Mouse (Mus musculus): ENCODE measurements around the gene Tmem8b.

The Tmem8b gene

DNA sequence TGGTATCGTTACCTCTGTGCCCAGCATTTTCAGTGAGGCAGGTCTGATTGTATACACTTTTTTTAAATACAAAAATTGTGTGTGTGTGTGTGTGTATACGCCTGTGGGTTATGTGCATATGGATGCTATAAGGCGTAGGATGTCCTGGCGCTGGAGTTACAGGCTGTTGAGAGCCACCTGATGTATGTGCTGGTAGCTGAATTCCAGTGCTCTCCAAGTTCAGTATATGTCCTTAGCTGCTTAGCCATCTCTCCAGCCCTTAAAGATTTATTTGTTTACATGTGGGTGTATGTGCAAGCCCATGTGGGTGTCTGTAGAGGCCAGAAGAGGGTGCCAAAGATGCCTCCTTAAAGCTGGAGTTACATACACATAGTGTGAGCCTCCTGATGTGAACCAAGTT is 11.6 kb upstream of the Tmem8b start:
- DNase-seq = no peak

DNA sequence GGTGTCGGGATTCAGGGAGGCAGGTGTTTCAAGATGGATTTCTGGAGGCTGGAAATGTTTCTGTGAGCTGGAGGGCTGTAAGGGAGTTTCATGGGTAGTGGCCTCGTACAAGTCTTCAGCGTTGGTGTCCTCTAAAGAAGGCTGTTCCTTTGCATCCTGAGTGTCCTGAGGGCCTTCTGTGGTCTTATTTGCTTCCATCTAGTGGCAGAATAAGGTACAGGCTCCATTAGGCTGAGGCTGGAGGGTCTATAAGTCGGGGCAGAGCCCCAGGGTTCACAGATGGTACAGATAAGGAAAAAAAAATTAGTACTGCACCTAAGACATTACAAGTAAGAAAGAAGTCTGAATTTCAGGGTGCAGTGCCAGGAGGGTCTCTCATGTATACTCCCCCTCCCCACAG is 2.4 kb upstream of the Tmem8b start:
- peak in 1 of 2 experiments; percentile 50 for DNase-seq

DNA sequence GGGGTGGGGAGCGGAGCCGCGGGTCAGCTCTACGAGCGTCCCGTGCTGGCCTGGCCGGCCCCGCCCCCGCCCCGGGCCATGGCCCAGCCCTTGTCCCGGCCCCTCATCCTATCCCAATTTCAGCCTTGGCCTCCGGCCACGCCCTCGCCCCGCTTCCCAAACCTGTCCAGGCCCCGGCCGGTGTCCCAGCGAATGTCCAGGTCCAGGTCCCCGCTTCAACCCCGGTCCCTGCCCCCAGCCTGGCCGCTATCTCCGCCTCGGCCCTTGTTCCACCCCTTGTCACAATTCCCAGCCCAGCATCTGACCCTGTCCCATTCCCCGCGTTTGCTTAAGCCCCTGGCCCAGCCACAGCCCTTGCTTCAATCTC is 640 bp downstream of the Tmem8b start:
- DNase-seq = peak in 1 of 2 experiments; percentile 76

DNA sequence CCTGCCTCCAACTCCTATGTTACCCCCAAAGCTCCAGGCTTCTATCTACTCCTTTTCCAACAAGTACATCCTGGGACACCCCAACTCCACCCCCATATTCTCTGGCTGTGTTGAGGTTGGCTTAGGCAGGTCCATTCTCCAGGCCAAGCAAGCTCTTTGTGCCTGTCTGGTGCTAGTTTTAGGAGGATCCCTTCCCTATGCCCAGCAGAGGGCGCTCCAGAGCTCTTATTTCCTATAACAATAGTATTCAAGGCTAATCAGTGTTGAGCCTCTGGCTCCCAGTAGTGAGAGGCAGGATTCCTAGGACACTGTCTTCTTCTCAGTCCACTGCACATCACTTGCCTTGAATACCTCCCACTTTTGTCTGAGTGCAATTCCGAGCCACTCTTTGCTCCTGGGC is 3.3 kb downstream of the Tmem8b start:
- DNase-seq = peak; percentile 95 to 98

DNA sequence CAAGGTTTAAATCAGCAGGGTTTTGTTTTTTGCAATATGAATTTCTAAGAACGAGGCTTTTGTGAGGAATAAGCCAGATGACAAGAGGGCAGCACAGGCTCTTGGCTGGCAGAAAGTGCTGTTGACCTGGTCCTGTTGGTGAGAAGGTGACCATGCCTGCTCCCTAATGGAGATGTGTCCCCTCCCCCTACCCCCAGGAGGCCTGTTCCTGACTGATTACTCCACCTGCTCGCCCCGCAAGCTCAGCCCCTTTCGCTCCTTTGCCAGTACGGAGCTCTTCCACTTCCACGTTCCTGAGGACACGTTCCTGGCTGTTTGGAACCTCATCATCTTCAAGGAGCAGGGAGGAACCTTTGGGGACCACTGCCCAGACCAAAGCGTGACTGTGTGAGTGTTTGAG is 4.9 kb downstream of the Tmem8b start:
- DNase-seq = no peak

DNA sequence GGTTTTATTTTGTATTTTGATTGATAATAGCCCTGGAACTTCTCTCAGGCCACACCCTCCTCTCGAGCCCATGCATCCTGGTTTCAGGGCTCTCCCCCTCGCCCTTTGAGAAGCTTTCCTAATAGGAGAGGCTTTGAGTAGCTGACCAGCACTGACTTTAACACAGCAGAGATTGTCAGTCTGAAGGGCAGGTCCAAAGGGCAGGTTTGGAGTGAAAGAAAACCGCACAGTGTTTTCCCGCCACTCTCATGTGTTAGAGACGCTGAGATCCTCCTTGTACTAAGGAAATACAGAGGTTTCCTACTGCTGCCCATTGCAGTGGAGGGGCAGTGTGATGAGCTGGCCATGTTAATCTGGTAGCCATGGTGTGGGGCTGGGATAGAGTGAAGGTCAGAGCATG is 6.2 kb downstream of the Tmem8b start:
- DNase-seq = no peak

DNA sequence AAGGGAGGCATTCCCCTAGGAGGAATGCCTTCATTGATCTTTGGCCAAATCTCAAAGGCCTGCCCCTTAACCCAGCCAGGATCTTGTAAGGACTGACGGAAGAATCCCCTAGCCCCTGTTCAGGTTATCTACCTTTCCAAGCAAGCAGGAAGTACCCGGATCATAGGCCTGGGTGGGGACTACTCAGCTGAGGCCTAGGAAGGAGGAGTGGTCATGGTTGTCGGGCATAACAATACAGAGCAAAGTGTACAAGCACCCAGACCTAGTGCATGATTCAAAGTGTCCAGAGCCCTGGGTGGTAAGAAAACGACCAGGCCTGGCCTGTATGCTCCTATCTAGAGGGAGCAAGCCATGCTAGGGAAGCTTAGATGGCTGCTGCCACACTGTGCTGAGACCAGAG is 6.8 kb downstream of the Tmem8b start:
- no peak for DNase-seq

DNA sequence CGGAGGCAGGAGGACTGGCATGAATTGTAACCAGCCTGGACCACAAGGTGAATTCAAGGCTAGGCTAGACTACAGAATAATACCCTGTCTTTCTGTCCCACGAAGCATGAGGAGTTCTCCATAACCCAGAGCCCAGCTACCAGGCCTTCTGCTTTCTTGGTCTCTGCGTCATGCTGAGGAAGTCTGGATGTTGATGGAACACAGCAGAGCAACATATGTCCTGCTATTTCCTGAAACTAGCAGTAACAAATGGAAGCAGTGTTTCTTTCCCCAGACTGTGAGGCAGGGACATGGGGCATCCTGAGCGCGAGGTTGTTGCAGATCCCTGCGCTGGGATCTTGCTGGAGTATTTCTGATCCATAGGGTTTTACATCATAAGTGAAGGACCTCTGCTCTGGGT is 9.8 kb downstream of the Tmem8b start:
- DNase-seq = no peak

DNA sequence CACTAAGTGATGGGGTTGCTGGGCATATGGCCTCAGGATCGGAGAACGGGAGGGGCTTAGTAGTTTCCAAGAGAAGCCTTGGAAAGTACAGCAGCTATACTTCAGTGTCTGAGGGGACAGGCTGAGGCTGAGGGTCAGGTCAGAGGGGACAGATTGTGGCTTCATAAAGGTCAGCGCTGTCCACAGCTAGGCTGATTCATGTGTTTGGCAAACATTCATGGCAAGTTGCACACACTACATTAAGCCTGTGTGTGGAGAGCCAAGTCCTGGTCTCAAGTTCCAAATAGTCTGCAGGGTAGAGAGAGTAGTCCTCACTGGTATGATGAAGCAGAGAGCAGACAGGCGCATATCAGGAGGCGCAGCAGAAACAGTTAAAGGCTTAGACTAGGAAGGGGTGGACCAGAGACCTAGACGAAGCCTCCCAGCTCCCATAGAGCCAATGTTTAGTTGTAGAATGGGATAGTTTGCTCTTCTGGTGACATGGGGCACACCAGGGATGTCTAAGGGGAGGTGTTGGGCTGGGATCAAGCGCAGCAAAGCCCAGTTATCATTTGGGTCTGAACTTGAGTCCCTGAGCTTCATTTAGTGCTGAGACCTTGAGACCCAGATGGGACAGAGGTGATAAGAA is 10.8 kb downstream of the Tmem8b start:
- no peak for DNase-seq

DNA sequence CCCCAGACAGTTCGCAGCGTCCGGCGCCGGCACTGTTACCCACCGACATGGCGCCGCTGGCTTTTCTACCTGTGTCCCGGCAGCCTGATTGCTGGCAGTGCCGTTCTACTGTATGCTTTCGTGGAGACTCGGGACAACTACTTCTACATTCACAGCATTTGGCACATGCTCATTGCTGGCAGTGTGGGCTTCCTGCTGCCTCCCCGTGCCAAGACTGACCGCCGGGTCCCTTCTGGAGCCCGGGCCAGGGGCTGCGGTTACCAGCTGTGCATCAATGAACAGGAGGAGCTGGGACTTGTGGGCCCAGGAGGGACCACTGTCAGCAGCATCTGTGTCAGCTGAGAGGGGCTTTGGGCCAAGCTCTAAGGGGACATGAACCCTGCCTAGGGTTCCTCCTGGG is 21.2 kb downstream of the Tmem8b start:
- peak; percentile 49 to 52 for DNase-seq

DNA sequence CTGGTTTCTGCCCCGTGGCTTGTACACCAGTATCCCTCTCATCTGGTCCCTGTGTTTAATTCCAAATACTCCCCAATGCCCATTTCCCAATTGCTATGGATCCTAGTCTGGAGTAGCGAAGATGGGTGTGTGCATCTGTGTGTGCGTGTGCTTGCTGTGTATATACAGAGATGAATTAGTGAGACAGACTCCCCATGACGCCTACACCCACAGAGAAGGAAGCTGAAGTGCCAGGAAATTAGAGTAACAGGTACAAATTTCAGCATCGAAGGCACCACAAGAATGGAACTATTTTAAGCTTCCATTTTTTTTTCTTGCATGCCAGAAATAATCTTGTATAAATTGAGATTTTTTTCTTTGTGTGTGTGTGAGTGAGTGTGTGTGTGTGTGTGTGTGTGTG is 22.3 kb downstream of the Tmem8b start:
- DNase-seq = no peak

DNA sequence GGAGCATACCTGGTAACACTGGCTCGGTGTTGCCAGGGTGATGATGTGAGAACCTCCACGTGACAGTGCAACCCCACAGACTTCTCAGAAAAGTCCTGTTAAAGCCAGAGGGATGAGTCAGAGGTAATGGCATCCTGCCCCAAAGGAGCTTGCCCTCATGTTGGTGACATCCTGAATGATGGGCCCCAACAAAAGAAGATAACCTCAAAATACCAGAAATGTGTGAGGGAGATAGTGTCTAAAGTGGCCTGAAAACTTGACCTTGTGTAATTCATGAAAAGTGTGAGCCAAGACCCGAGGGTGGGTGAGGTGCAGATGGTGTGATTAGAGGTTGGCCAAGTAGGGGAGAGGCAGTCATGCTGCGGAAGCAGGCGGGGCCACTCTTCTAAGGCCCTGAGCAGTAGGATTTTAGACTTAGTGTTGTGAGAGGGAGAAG is 25.1 kb downstream of the Tmem8b start:
- DNase-seq = peak in 1 of 2 experiments; percentile 41

DNA sequence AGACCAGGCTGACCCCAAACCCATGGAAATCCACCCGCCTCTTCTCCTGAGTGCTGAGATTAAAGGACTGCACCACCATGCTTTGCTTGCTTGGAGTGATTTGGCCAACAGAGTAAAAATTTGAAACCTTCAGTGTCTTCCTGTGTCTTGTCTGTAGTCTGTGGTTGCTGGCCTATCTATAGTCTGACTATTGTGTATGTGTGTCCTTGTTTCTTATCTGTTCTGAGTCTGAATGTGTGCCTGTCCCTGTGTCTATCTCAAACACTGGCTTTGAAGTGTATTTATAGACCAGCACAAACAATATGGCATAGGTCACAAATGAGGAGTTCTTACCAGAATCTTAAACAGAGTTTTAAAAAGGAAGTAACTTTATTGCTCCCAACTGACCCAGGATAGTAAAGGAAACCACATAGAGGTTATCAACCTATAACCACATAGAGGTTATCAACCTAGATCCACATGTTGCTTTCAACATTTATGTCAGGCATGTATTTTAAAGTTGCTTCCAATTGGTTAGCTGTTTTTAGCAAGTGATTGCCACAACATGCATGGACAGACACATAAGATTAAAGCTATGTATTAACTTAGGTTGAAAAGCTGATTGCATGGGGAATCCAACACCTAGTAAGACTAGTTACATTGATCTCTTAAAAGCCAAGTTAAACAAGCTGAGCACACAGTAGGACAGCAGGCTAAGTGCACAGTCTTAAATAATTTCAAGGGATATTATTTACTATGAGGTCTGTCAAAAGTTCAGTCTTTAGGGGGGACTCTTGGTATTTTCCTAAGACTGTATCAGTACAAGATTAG is 25.9 kb downstream of the Tmem8b start:
- no peak for DNase-seq

DNA sequence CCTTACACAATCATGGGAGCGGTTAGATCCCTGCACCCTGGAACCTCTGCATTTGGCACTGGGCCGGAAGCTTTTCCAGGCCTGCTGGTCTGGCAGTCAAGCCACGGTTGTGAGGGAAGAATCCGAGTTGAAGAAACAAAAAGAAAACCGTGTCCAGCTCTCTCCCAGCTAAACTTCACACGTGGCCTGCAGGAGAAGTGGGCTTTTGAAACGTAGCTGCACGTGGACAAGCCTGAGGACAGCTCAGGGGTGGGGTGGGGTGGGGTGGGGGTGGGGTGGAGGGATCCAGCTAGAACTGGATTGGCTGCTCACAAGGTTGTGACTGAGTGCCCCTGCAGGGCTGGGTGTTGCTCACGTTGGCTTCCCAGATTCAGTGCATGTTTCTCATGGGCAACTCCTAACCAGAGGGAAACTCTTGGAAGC is 26.5 kb downstream of the Tmem8b start:
- DNase-seq = no peak

DNA sequence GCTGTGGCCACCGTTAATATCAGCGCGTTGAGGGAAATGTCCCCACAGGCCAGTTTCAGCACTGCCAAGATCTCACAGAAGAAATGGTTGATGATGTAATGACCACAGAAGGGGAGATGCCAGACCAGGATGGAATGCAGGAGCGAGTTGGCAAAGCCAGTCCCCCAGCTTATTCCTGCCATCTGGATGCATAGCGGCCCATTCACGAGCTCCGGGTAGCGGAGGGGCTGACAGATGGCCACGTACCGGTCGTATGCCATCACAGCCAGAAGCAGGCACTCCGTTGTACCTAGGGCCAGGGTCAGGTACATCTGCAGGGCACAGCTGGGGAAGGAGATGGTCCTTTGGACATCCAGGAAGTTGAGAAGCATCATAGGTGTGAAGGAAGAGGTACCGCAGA is 27.8 kb downstream of the Tmem8b start:
- DNase-seq = peak; percentile 75 to 78

DNA sequence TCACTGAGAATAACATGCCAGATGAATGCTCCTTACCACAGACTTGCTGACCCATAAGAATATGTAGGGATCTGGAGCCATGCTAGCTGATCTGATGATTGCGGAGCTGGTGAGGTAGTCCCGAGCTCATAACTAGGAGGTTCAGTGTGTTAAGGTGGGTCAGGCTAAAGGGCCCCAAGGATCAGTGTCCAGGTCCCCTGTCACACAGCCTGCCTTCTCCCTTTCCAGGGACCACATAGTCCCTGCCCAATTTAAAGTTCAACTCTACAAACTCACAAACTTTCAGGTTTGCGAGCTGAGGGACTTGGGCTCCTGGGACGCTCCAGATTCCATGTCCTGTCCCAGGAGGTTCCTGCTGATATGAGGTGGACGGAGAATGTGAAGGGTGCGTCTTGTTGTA is 31.9 kb downstream of the Tmem8b start, which contains the start of gene Olfr70:
TSS of gene Olfr70 (minus strand) at position 101 of the 400 bp plus-strand sequence.
- no peak for DNase-seq

DNA sequence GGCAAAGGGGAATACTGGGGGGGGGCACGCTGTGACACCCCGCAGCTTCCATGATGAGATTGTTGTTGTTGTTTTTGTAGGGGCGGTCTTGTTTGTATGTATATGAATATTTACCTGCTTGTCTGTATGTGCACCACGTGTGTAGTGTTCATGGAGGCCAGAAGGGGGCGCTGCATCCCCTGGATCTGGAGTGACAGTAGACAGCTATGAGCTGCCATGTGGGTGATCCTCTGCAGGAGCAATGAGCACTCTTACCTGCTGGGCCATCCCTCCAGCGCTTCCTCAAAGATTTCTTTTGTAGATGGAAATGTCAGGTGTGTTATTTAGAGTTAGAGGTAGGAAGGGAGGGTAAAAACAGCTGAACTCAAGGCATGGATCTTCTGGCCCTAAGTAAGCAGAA is 34.7 kb downstream of the Tmem8b start:
- DNase-seq = no peak

DNA sequence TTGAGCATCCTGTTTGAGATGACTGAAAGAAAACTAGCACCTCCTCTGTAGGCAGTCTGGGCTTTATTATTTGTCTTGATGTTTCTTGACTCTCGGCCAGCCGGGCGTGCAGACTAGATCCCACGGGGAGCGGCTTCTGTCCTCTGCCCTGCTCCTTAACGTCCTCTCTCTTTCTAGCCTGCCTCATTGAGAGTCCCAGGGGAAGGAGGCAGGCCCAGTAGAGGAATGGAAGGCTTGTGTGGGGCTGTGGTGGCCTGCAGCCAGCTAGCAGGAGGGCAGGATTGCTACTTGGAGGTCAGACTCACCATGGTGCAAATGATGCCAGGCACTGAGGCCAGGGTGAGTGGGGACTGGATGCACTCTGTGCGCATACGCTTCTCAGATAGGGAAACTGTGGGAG is 35.1 kb downstream of the Tmem8b start:
- DNase-seq = no peak

DNA sequence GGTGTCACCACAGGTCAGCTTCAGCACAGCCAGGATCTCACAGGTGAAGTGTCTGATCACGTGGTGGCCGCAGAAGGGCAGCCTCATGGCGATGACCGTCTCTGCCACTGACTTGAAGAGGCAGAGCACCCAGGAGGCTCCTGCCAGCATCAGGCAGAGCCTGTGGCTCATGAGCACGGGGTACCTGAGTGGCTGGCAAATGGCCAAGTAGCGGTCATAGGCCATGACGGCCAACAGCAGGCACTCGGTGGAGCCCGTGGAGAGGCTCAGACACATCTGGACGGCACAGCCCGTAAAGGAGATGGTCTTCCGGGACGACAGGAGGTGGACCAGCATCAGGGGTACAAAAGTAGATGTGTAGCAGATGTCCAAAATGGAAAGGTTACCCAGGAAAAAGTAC is 37.2 kb downstream of the Tmem8b start:
- no peak for DNase-seq

DNA sequence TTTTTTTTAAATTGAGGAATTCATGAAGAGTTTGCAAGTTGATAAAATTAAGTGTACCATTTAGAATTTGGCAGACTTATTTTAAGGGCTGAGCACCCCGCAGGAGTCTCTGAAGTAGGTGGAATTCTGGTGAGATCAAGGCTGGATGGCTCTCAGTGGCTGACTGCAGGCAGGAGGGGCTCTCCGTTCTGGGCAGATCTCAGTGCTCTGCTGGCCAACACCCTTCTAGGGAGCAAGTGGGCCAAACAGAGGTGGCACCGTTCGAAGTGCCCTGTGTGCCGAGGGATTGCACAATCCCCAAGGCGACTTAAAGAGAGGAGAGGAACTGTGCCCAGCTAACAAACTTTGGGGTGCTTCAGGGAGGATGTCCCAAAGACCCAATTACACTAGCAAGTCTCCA is 41.1 kb downstream of the Tmem8b start, which contains the start of gene Olfr71:
TSS of gene Olfr71 (minus strand) at position 387 of the 400 bp plus-strand sequence.
- no peak for DNase-seq

DNA sequence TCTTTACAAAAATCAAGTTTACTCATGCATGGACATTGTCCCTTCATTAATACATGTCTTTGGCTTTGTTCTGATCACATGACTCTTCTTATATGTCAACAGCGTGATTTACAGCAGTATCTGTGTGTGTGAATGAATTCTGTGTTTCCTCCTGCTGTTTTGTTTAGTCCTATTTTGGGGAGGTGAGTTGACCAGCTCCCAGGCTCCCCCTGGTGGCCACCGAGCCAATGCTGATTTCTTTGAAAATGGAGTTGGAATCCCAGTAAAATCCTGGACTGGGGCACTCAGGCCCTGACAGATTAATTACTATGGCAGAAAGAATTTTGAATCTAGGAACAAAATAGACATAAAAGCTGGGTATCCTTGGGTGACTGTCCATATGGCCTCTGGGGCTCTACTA is 43.0 kb downstream of the Tmem8b start:
- peak; percentile 94 to 97 for DNase-seq

DNA sequence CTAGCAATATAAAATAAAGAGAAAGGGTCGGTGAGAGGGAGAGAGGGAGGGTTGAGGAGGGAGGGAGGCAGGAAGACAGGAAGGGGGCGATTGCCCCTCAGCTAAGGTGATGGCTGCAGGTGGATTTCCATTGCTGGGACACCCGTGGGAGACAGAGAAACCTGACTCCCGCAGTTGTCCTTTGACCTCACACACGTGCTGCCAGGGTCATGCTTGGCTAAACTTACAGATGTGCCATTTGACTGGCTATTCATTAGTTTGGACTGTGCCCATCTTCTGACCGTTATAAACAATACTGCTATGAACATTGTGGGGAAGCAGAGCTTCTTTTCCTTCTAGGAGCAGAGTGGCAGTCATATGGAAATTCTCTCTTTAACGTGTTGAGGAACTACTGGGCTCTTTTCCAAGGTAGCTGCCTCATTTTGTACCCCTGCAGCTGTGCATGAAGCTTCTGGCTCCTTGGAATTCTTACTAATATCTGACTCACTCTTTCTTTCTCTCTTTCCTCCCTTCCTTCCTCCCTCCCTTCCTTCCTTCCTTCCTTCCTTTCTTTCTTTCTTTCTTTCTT is 45.0 kb downstream of the Tmem8b start:
- no peak for DNase-seq

DNA sequence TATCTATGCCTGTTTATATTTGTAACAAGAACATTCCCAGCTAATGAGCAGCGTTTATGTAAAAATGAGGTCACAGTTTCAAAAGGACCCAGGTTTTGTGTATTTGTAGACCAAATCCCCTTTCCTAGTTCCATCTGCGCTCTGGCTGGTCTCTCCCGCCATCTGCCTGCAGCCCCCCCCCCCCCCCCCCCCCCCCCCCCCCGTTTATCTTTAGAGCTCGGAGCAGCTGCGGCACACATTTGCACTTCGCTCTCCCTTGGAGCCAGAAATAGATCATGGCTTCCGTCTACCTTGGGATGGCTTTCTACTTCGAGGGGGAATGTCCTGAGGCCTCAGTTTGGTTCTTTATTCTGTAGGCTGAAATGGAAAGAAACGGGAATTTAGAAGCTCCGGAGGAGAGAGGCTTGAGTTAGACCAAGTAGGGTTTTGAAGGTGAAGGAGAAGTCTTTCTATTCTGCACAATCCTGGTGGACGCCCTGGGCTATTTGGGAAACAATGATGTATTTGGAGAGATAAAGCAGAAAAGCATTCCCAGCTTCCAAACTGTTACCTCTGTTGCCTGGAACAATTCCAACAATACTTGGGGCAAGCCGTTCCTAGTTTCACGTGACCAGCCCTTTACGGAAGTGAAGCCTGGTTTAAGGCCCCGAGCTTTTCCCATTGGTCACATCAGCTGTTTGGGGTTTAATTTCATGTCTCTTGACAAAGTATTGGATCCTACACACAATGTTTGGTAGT is 51.9 kb downstream of the Tmem8b start:
- DNase-seq = peak in 1 of 2 experiments; percentile 38
